Mouse (Mus musculus) forebrain, embryonic 11.5 days (tissue): ENCODE measurements around the gene Cbx7. TPM values are rescaled to one million over a fixed set of nuclear protein-coding genes. Genes with fewer than 3 reads are reported as not detected.

Experiments used
- ATAC-seq: fragments of 200-750 bp; cut with Nextera tagmentation; replicated peaks from 2 replicates; pipeline ENCODE4 v1.8.0; 2017; ENCODE audit warnings: moderate TSS enrichment; ENCODE audit not compliant: low FRiP score
- DNase-seq: peaks from one replicate; pipeline ENCODE4 v3.0.0-alpha.2; 2017; ENCODE audit warnings: low spot score
- H3K27ac ChIP-seq: fragments of 300-500 bp; sonication (generic); 2 replicates; pipeline ENCODE4 v1.5.1; 2014; ENCODE audit warnings: low read depth, low read length
- H3K27me3 ChIP-seq: fragments of 300-500 bp; sonication (generic); 2 replicates; pipeline ENCODE4 v1.6.1; 2014; ENCODE audit warnings: mild to moderate bottlenecking, low read length, mixed read lengths; ENCODE audit not compliant: control insufficient read depth, insufficient read depth
- H3K36me3 ChIP-seq: fragments of 300-500 bp; sonication (generic); 2 replicates; pipeline ENCODE4 v1.6.1; 2014; ENCODE audit warnings: mild to moderate bottlenecking, low read length, moderate library complexity, mixed read lengths; ENCODE audit not compliant: control insufficient read depth, insufficient read depth
- H3K4me1 ChIP-seq: fragments of 300-500 bp; sonication (generic); replicated peaks from 2 replicates; pipeline ENCODE4 v1.6.1; 2014; ENCODE audit warnings: low read length, mixed read lengths; ENCODE audit not compliant: control insufficient read depth, insufficient read depth
- H3K4me2 ChIP-seq: fragments of 300-500 bp; sonication (generic); 2 replicates; pipeline ENCODE4 v1.6.1; 2014; ENCODE audit warnings: low read depth, mild to moderate bottlenecking, low read length, moderate library complexity, mixed read lengths; ENCODE audit not compliant: severe bottlenecking
- H3K4me3 ChIP-seq: fragments of 300-500 bp; sonication (generic); 2 replicates; pipeline ENCODE4 v1.5.1; 2014; ENCODE audit warnings: low read depth, low read length
- H3K9ac ChIP-seq: fragments of 300-500 bp; sonication (generic); 2 replicates; pipeline ENCODE4 v1.6.1; 2014; ENCODE audit warnings: low read length
- H3K9me3 ChIP-seq: fragments of 300-500 bp; sonication (generic); 2 replicates; pipeline ENCODE4 v1.6.1; 2016; ENCODE audit warnings: low read length, mixed read lengths; ENCODE audit not compliant: control insufficient read depth
- WGBS: fragments of 180-500 bp; shearing (Covaris S2); extraction: QIAGEN DNeasy Blood & Tissue Kit; methylation state at CpG from one replicate; pipeline ENCODE4 v1.1.7; 2014; 5-methylcytosine and 5-hydroxymethylcytosine counted together
- polyA plus RNA-seq: library from polyadenylated mRNA; unstranded; fragments of >200 nt; fragmentation: Nextera tagmentation; extraction: Ambion mirVana; gene quantifications from 2 replicates; pipeline ENCODE4 v1.2.1, GENCODE M21; 2014

Gene Cbx7
- polyA plus RNA-seq, 1 experiment from 2014 or later, result 3.3 TPM

- Histone ChIP-seq H3K9ac (no peak overlapping the region), H3K4me3 (no peak overlapping the region), H3K27ac (no peak overlapping the region), H3K9me3 (no peaks in the 10 kb centered on the region), H3K4me2 (no peak overlapping the region), H3K36me3 (no peaks in the 10 kb centered on the region), H3K4me1 (peaks cover 4% of the 10 kb centered on the region; the same call in 1 of the 2 replicates), H3K27me3 (peaks cover 4% of the 10 kb centered on the region; the same call in 1 of the 2 replicates)
- 90% methylated on average over 12 of the region's 12 CpGs for WGBS
- ATAC-seq (no peak), DNase-seq (no peak)
Observed at GRCm38 (mm10) chr15:79939020-79939419, 31.9 kb downstream of the Cbx7 start.

GRCm38 (mm10) chr15:79936374-79936751 is 34.6 kb downstream of the Cbx7 start:
- H3K27ac ChIP-seq, result no peak overlapping the region
- H3K4me1 ChIP-seq, result peaks cover 9% of the 10 kb centered on the region
- ATAC-seq, result no peak
- H3K4me2 ChIP-seq, result no peak overlapping the region
- H3K9me3 ChIP-seq, result no peaks in the 10 kb centered on the region
- no peak for DNase-seq
- no peak overlapping the region for H3K4me3 ChIP-seq
- H3K9ac ChIP-seq, result no peak overlapping the region
- no peaks in the 10 kb centered on the region for H3K36me3 ChIP-seq
- WGBS, result 66% methylated on average over 7 of the region's 7 CpGs
- peaks cover 18% of the 10 kb centered on the region for H3K27me3 ChIP-seq

GRCm38 (mm10) chr15:79935654-79936373 is 35.1 kb downstream of the Cbx7 start:
- DNase-seq, result no peak
- no peak overlapping the region for H3K4me3 ChIP-seq

GRCm38 (mm10) chr15:79934776-79935175 is 36.1 kb downstream of the Cbx7 start:
- Histone ChIP-seq H3K4me3 (no peak overlapping the region), H3K4me1 (peaks cover 9% of the 10 kb centered on the region), H3K36me3 (no peaks in the 10 kb centered on the region), H3K9me3 (no peaks in the 10 kb centered on the region), H3K27ac (no peak overlapping the region), H3K9ac (0 out of 2 replicates have a peak overlapping the region, but pooled peaks have one; percentile 5), H3K27me3 (peaks cover 18% of the 10 kb centered on the region), H3K4me2 (peak overlapping the region; percentile 35; the same call in 1 of the 2 replicates)
- under 1% methylated on average over 10 of the region's 10 CpGs for WGBS
- DNase-seq (peak; percentile 65), ATAC-seq (no peak)

More at GRCm38 (mm10) chr15:79935654-79936373, 35.1 kb downstream of the Cbx7 start:
- H3K9me3 ChIP-seq, result no peaks in the 10 kb centered on the region
- H3K36me3 ChIP-seq, result no peaks in the 10 kb centered on the region
- H3K9ac ChIP-seq, result no peak overlapping the region
- ATAC-seq, result no peak
- H3K4me1 ChIP-seq, result peaks cover 9% of the 10 kb centered on the region
- H3K4me2 ChIP-seq, result no peak overlapping the region
- peaks cover 18% of the 10 kb centered on the region for H3K27me3 ChIP-seq
- 19% methylated on average over 9 of the region's 9 CpGs for WGBS
- no peak overlapping the region for H3K27ac ChIP-seq

- Histone ChIP-seq H3K9ac (no peak overlapping the region), H3K4me2 (peak overlapping the region; percentile 35; the same call in 1 of the 2 replicates), H3K27ac (no peak overlapping the region), H3K4me3 (peak overlapping the region; percentile 9; the same call in 1 of the 2 replicates), H3K36me3 (no peaks in the 10 kb centered on the region), H3K4me1 (peaks cover 9% of the 10 kb centered on the region), H3K9me3 (no peaks in the 10 kb centered on the region), H3K27me3 (peaks cover 18% of the 10 kb centered on the region)
- WGBS, result 2% methylated on average over 22 of the region's 22 CpGs
- peak; percentile 63 for DNase-seq
- ATAC-seq, result no peak
Observed at GRCm38 (mm10) chr15:79933670-79934514, 37.0 kb downstream of the Cbx7 start.

- DNase-seq (peak; percentile 65), ATAC-seq (peak; percentile 40)
- Histone ChIP-seq H3K27me3 (peaks cover 18% of the 10 kb centered on the region), H3K9ac (no peak overlapping the region), H3K4me2 (peak overlapping the region; percentile 78; the same call in 1 of the 2 replicates), H3K9me3 (no peaks in the 10 kb centered on the region), H3K4me1 (peaks cover 9% of the 10 kb centered on the region), H3K4me3 (peak overlapping the region; percentile 53; the same call in 1 of the 2 replicates), H3K36me3 (no peaks in the 10 kb centered on the region), H3K27ac (no peak overlapping the region)
- 3% methylated on average over 22 of the region's 22 CpGs for WGBS
Observed at GRCm38 (mm10) chr15:79933052-79933669, 37.8 kb downstream of the Cbx7 start.

- peak; percentile 64 for ATAC-seq
- Histone ChIP-seq H3K9me3 (no peaks in the 10 kb centered on the region), H3K4me3 (peak overlapping the region; percentile 53), H3K4me1 (peaks cover 13% of the 10 kb centered on the region), H3K27ac (no peak overlapping the region), H3K36me3 (no peaks in the 10 kb centered on the region), H3K27me3 (peaks cover 18% of the 10 kb centered on the region), H3K9ac (peak overlapping the region; percentile 67), H3K4me2 (peak overlapping the region; percentile 78)
- 0% methylated on average over 62 of the region's 62 CpGs for WGBS
- DNase-seq, result peak; percentile 94
Observed at GRCm38 (mm10) chr15:79932323-79932987, 38.5 kb downstream of the Cbx7 start.
